Mouse (Mus musculus): ENCODE results near the gene Scamp4. TPM values are rescaled to one million over a fixed set of nuclear protein-coding genes. Genes with fewer than 3 reads are reported as not detected.
A peak's percentile ranks its signal among the peaks of the same experiment; 100 is the strongest.
"Not testable (repeated sequence)": the region's sequence is repeated elsewhere in the genome, so short reads cannot be mapped to it uniquely, and the experiment has no call there.

The Scamp4 gene
- polyA plus RNA-seq, 1 experiment from 2014 or later, result 86.1 TPM

- no peak for ATAC-seq (ENCODE audit: insufficient read depth, low FRiP score, low read depth)
- Histone ChIP-seq H3K36me3 (peaks cover 53% of the 10 kb centered on the region), H3K9me3 (no peaks in the 10 kb centered on the region), H3K9ac (no peak overlapping the region), H3K27ac (no peak overlapping the region), H3K4me2 (no peak overlapping the region), H3K4me1 (no peaks in the 10 kb centered on the region), H3K27me3 (replicated peaks) (no peaks in the 10 kb centered on the region), H3K4me3 (replicated peaks) (no peak overlapping the region)
- WGBS, result 76% methylated on average over 6 of the region's 6 CpGs
Measured at GRCm38 (mm10) chr10:80635345-80635744, 32.7 kb downstream of the Scamp4 start.

GRCm38 (mm10) chr10:80646936-80647335 is 44.3 kb downstream of the Scamp4 start:
- WGBS, result 89% methylated on average over 10 of the region's 10 CpGs

GRCm38 (mm10) chr10:80649910-80650309 is 47.2 kb downstream of the Scamp4 start:
- H3K27ac ChIP-seq; H3K4me2 ChIP-seq; H3K4me3 ChIP-seq (replicated peaks); H3K27me3 ChIP-seq (replicated peaks); H3K9me3 ChIP-seq; H3K9ac ChIP-seq; H3K4me1 ChIP-seq; ATAC-seq (ENCODE audit: insufficient read depth, low FRiP score, low read depth): not testable (repeated sequence)
- 86% methylated on average over 6 of the region's 6 CpGs for WGBS
- peaks cover 22% of the 10 kb centered on the region for H3K36me3 ChIP-seq

More at GRCm38 (mm10) chr10:80646936-80647335, 44.3 kb downstream of the Scamp4 start:
- no peak overlapping the region for H3K27ac ChIP-seq
- H3K36me3 ChIP-seq, result peaks cover 47% of the 10 kb centered on the region
- H3K4me2 ChIP-seq, result no peak overlapping the region
- H3K4me1 ChIP-seq, result no peaks in the 10 kb centered on the region
- H3K9ac ChIP-seq, result no peak overlapping the region
- H3K4me3 ChIP-seq (replicated peaks), result no peak overlapping the region
- no peak for ATAC-seq (ENCODE audit: insufficient read depth, low FRiP score, low read depth)
- no peaks in the 10 kb centered on the region for H3K9me3 ChIP-seq
- no peaks in the 10 kb centered on the region for H3K27me3 ChIP-seq (replicated peaks)

GRCm38 (mm10) chr10:80650392-80650791 is 47.7 kb downstream of the Scamp4 start:
- 91% methylated on average over 10 of the region's 10 CpGs for WGBS
- Histone ChIP-seq H3K4me2 (no peak overlapping the region), H3K9me3 (no peaks in the 10 kb centered on the region), H3K27ac (no peak overlapping the region), H3K36me3 (peaks cover 17% of the 10 kb centered on the region), H3K4me3 (replicated peaks) (no peak overlapping the region), H3K27me3 (replicated peaks) (no peaks in the 10 kb centered on the region), H3K4me1 (peaks cover 12% of the 10 kb centered on the region), H3K9ac (no peak overlapping the region)
- ATAC-seq (ENCODE audit: insufficient read depth, low FRiP score, low read depth), result no peak

GRCm38 (mm10) chr10:80653156-80653720 is 50.6 kb downstream of the Scamp4 start:
- no peak overlapping the region for H3K4me3 ChIP-seq (replicated peaks)
- 80% methylated on average over 6 of the region's 6 CpGs for WGBS
- H3K36me3 ChIP-seq, result peaks cover 4% of the 10 kb centered on the region; the same call in 1 of the 2 replicates
- H3K9ac ChIP-seq, result no peak overlapping the region
- ATAC-seq (ENCODE audit: insufficient read depth, low FRiP score, low read depth), result no peak
- H3K27ac ChIP-seq, result no peak overlapping the region
- H3K9me3 ChIP-seq, result no peaks in the 10 kb centered on the region
- H3K4me1 ChIP-seq, result peaks cover 22% of the 10 kb centered on the region
- no peak overlapping the region for H3K4me2 ChIP-seq
- H3K27me3 ChIP-seq (replicated peaks), result no peaks in the 10 kb centered on the region

- ATAC-seq (ENCODE audit: insufficient read depth, low FRiP score, low read depth), result no peak
- peak overlapping the region; percentile 79 for H3K4me2 ChIP-seq
- 82% methylated on average over 6 of the region's 6 CpGs for WGBS
- H3K27ac ChIP-seq, result no peak overlapping the region
- no peaks in the 10 kb centered on the region for H3K36me3 ChIP-seq
- no peaks in the 10 kb centered on the region for H3K9me3 ChIP-seq
- no peaks in the 10 kb centered on the region for H3K27me3 ChIP-seq (replicated peaks)
- peak overlapping the region; percentile 69 for H3K4me3 ChIP-seq (replicated peaks)
- H3K4me1 ChIP-seq, result peaks cover 27% of the 10 kb centered on the region
- H3K9ac ChIP-seq, result no peak overlapping the region
Measured at GRCm38 (mm10) chr10:80654866-80655265, 52.2 kb downstream of the Scamp4 start.

- peak overlapping the region; percentile 37 for H3K27ac ChIP-seq
- no peaks in the 10 kb centered on the region for H3K36me3 ChIP-seq
- peak overlapping the region; percentile 76 for H3K9ac ChIP-seq
- H3K9me3 ChIP-seq, result no peaks in the 10 kb centered on the region
- 2% methylated on average over 12 of the region's 12 CpGs for WGBS
- H3K4me3 ChIP-seq (replicated peaks), result peak overlapping the region; percentile 69
- H3K27me3 ChIP-seq (replicated peaks), result no peaks in the 10 kb centered on the region
- H3K4me1 ChIP-seq, result peaks cover 27% of the 10 kb centered on the region
- peak; percentile 10; the same call in 1 of the 2 replicates for ATAC-seq (ENCODE audit: insufficient read depth, low FRiP score, low read depth)
- H3K4me2 ChIP-seq, result peak overlapping the region; percentile 79
Measured at GRCm38 (mm10) chr10:80655406-80656129, 52.9 kb downstream of the Scamp4 start.

GRCm38 (mm10) chr10:80656130-80656862 is 53.6 kb downstream of the Scamp4 start:
- Histone ChIP-seq H3K27me3 (replicated peaks) (no peaks in the 10 kb centered on the region), H3K4me2 (peak overlapping the region; percentile 79), H3K27ac (peak overlapping the region; percentile 92), H3K4me1 (peaks cover 27% of the 10 kb centered on the region), H3K36me3 (no peaks in the 10 kb centered on the region), H3K9me3 (no peaks in the 10 kb centered on the region), H3K4me3 (replicated peaks) (peak overlapping the region; percentile 69), H3K9ac (peak overlapping the region; percentile 76)
- WGBS, result under 1% methylated on average over 68 of the region's 72 CpGs
- peak; percentile 85 for ATAC-seq (ENCODE audit: insufficient read depth, low FRiP score, low read depth)

- H3K4me2 ChIP-seq, result peak within 1 kb of the TSS; percentile 79
- H3K36me3 ChIP-seq, result no peaks in the 10 kb centered on the region
- WGBS, result 20% methylated on average over 15 of the region's 15 CpGs
- ATAC-seq (ENCODE audit: insufficient read depth, low FRiP score, low read depth), result peak; percentile 32
- peak within 1 kb of the TSS; percentile 92 for H3K27ac ChIP-seq
- H3K9me3 ChIP-seq, result no peaks in the 10 kb centered on the region
- no peaks in the 10 kb centered on the region for H3K27me3 ChIP-seq (replicated peaks)
- peaks cover 27% of the 10 kb centered on the region for H3K4me1 ChIP-seq
- H3K9ac ChIP-seq, result peak within 1 kb of the TSS; percentile 76
- peak within 1 kb of the TSS; percentile 69 for H3K4me3 ChIP-seq (replicated peaks)
Measured at GRCm38 (mm10) chr10:80656863-80657623, 54.4 kb downstream of the Scamp4 start, which contains the start of gene Btbd2. TSS of gene Btbd2 (minus strand) at chr10:80657071.

GRCm38 (mm10) chr10:80658194-80658840 is 55.6 kb downstream of the Scamp4 start:
- H3K4me3 ChIP-seq (replicated peaks), result no peak overlapping the region
- peak overlapping the region; percentile 26; the same call in 1 of the 2 replicates for H3K27ac ChIP-seq
- H3K9me3 ChIP-seq, result no peaks in the 10 kb centered on the region
- 84% methylated on average over 14 of the region's 14 CpGs for whole genome bisulfite sequencing
- H3K27me3 ChIP-seq (replicated peaks), result no peaks in the 10 kb centered on the region
- no peak overlapping the region for H3K9ac ChIP-seq
- ATAC-seq (ENCODE audit: insufficient read depth, low FRiP score, low read depth), result no peak
- peaks cover 33% of the 10 kb centered on the region for H3K4me1 ChIP-seq
- H3K4me2 ChIP-seq, result no peak overlapping the region
- no peaks in the 10 kb centered on the region for H3K36me3 ChIP-seq

GRCm38 (mm10) chr10:80658841-80659202 is 56.1 kb downstream of the Scamp4 start:
- peak overlapping the region; percentile 7; the same call in 1 of the 2 replicates for H3K27ac ChIP-seq
- 63% methylated on average over 4 of the region's 4 CpGs for WGBS
- H3K36me3 ChIP-seq, result no peaks in the 10 kb centered on the region
- no peaks in the 10 kb centered on the region for H3K9me3 ChIP-seq
- H3K4me2 ChIP-seq, result no peak overlapping the region; the same call in 1 of the 2 replicates
- no peak for ATAC-seq (ENCODE audit: insufficient read depth, low FRiP score, low read depth)
- peaks cover 38% of the 10 kb centered on the region for H3K4me1 ChIP-seq
- no peaks in the 10 kb centered on the region for H3K27me3 ChIP-seq (replicated peaks)
- H3K4me3 ChIP-seq (replicated peaks), result no peak overlapping the region
- H3K9ac ChIP-seq, result no peak overlapping the region
